Mouse (Mus musculus): ENCODE data around the gene Zeb2.

Zeb2 gene

DNA sequence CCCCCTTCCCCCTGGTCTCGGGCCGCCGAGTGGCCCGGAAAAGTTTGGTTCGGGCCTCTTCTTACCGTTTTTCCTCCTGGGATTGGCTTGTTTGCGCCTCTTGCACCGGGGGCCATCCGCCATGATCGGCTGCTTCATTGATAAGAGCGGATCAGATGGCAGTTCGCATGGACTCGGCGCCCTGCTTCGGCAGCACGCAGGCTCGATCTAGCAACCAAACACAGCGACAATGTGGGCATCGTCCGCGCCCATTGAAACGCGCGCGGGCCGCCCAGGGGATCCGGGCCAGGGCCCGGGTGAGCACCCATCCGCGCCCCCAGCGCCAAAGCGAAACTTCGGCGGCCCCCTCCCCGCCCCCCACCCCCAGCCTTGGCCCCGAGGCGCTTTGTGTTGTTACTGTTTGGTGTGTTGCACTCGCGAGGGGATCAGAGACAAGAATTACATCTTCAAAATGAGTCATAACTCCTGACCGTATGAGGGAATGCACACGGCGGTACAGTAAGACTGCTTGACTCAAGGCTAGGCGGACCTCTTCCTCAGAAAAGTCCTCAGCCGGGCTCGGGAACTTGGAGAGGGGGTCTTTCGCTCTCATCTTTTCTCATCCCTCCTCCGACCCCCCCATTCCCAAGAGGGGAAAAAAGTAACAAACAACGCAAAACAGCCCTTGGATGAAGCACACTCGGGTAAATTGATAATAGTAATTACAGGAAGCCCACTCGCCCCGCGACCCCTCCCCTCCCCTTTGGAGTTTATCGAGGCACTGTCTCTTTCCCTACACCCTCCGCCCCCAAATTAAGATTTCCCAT is 7.0 kb downstream of the Zeb2 start:
- TF ChIP-seq NANOG (IDR thresholded peaks at IDR 0.05; ENCODE audit: borderline replicate concordance, low read length), result no peak
- no peak for TF ChIP-seq POU5F1 (IDR thresholded peaks at IDR 0.05; ENCODE audit: borderline replicate concordance, low read length)
- no peak for TF ChIP-seq CTCF (conservative IDR thresholded peaks at IDR 0.05; ENCODE audit: low read length)
- Histone ChIP-seq H3K4me1 (replicated peaks; ENCODE audit: low read depth, low read length) (peaks cover 34% of the 10 kb centered on the region), H3K4me3 (replicated peaks; ENCODE audit: low read length) (peak overlapping the region; percentile 82), H3K27me3 (ENCODE audit: insufficient read depth, low read length) (peaks cover 89% of the 10 kb centered on the region), H3K9me3 (ENCODE audit: low read length) (no peaks in the 10 kb centered on the region), H3K36me3 (ENCODE audit: insufficient read depth, low read length) (no peaks in the 10 kb centered on the region)

DNA sequence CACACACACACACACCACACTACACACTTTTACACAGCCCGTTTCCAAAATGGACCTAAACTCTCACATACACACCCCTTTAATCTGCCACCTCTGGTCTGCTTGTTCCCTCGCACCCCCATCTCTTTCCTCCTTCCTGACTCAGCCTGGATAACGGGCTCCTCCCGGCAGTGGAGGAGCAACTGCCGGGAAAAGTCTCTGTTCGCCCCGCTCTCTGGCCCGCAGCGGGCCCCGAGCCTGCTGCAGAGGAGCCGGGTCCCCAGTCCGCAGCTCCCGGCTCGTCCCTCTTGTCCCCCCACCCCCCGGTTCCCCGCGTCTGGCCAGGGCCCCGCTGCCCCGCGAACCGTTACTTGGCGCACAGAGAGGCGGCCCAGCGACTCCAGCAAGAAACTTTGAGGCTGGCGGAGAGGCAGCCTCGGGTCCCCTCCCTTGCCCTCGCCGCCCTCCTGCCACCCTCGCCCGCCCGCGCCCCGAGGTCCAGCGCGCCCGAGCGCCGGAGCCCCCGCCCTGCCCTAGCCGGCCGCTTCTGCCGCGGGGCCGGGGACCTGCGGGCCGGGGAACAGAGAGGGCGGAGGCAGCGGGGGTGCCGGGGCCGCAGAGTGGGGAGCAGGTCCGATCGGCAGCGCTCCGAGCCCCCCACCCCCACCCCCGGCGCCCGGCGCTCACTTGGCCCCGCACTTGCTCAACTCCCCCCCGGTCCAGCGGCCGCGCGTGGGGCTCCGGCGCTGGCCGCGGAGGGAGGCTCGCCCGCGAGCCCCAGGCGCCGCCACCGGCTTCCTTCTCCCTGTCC is 7.8 kb downstream of the Zeb2 start:
- H3K27me3 ChIP-seq (ENCODE audit: insufficient read depth, low read length), result peaks cover 84% of the 10 kb centered on the region
- peaks cover 33% of the 10 kb centered on the region for H3K4me1 ChIP-seq (replicated peaks; ENCODE audit: low read depth, low read length)
- no peak for TF ChIP-seq NANOG (IDR thresholded peaks at IDR 0.05; ENCODE audit: borderline replicate concordance, low read length)
- TF ChIP-seq POU5F1 (IDR thresholded peaks at IDR 0.05; ENCODE audit: borderline replicate concordance, low read length), result no peak
- no peak for TF ChIP-seq CTCF (conservative IDR thresholded peaks at IDR 0.05; ENCODE audit: low read length)
- H3K9me3 ChIP-seq (ENCODE audit: low read length), result no peaks in the 10 kb centered on the region
- H3K36me3 ChIP-seq (ENCODE audit: insufficient read depth, low read length), result no peaks in the 10 kb centered on the region
- H3K4me3 ChIP-seq (replicated peaks; ENCODE audit: low read length), result peak overlapping the region; percentile 82

DNA sequence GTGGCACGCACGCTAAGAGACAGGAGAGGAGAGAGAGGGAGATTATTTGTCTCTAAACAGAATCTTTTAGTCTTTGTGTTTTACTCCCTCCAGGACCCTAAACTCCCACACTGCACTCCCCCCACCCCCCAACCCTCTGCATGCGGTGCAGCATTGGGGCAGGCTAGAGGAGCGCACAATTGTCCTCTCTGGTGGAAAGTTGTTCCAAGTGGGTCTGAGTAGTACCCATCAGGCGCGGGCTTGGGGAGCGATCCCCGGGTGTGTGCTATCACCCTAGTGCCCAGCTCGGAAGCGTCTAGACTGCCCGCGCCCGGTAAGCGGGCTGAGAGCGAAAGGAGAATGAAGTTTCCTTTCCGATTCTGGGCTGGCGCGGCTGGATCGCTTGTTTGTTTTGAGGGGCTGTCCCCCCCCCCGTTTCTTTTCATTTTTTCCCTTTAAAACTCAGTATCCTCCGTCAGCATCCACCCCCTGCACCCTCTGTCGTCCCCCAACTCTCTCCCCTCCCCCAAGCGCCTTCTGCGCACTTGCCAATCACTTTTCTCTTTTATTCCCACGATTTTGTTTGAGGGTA is 8.6 kb downstream of the Zeb2 start:
- TF ChIP-seq CTCF (conservative IDR thresholded peaks at IDR 0.05; ENCODE audit: low read length) (no peak), POU5F1 (IDR thresholded peaks at IDR 0.05; ENCODE audit: borderline replicate concordance, low read length) (no peak), NANOG (IDR thresholded peaks at IDR 0.05; ENCODE audit: borderline replicate concordance, low read length) (no peak)
- Histone ChIP-seq H3K9me3 (ENCODE audit: low read length) (no peaks in the 10 kb centered on the region), H3K36me3 (ENCODE audit: insufficient read depth, low read length) (no peaks in the 10 kb centered on the region)

DNA sequence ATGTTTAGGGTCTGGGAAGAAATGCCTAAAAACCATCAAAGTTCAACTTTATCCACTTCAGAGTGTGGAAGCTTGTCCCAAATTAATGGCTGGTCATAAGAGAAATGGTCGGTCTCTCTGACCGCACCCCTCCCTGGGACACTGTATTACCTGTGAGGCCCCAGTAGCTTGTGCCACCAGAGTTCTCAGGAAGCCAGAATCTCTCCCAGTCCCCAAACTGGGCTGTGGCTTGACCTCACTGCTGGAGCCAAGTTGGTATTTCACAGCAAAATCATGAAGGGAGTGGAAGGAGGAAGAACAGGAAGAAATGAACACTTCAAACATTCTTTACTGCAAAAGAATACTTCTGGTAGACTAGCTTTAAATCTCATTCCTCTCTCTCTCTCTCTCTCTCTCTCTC is 9.6 kb downstream of the Zeb2 start:
- H3K27me3 ChIP-seq (ENCODE audit: insufficient read depth, low read length), result peaks cover 72% of the 10 kb centered on the region
- no peak overlapping the region for H3K4me3 ChIP-seq (replicated peaks; ENCODE audit: low read length)
- H3K9me3 ChIP-seq (ENCODE audit: low read length), result no peaks in the 10 kb centered on the region
- H3K36me3 ChIP-seq (ENCODE audit: insufficient read depth, low read length), result no peaks in the 10 kb centered on the region
- TF ChIP-seq CTCF (conservative IDR thresholded peaks at IDR 0.05; ENCODE audit: low read length) (no peak), NANOG (IDR thresholded peaks at IDR 0.05; ENCODE audit: borderline replicate concordance, low read length) (no peak), POU5F1 (IDR thresholded peaks at IDR 0.05; ENCODE audit: borderline replicate concordance, low read length) (no peak)
- H3K4me1 ChIP-seq (replicated peaks; ENCODE audit: low read depth, low read length), result peaks cover 39% of the 10 kb centered on the region

More for the DNA sequence above, 8.6 kb downstream of the Zeb2 start:
- Histone ChIP-seq H3K4me3 (replicated peaks; ENCODE audit: low read length) (peak overlapping the region; percentile 82), H3K27me3 (ENCODE audit: insufficient read depth, low read length) (peaks cover 80% of the 10 kb centered on the region), H3K4me1 (replicated peaks; ENCODE audit: low read depth, low read length) (peaks cover 36% of the 10 kb centered on the region)

DNA sequence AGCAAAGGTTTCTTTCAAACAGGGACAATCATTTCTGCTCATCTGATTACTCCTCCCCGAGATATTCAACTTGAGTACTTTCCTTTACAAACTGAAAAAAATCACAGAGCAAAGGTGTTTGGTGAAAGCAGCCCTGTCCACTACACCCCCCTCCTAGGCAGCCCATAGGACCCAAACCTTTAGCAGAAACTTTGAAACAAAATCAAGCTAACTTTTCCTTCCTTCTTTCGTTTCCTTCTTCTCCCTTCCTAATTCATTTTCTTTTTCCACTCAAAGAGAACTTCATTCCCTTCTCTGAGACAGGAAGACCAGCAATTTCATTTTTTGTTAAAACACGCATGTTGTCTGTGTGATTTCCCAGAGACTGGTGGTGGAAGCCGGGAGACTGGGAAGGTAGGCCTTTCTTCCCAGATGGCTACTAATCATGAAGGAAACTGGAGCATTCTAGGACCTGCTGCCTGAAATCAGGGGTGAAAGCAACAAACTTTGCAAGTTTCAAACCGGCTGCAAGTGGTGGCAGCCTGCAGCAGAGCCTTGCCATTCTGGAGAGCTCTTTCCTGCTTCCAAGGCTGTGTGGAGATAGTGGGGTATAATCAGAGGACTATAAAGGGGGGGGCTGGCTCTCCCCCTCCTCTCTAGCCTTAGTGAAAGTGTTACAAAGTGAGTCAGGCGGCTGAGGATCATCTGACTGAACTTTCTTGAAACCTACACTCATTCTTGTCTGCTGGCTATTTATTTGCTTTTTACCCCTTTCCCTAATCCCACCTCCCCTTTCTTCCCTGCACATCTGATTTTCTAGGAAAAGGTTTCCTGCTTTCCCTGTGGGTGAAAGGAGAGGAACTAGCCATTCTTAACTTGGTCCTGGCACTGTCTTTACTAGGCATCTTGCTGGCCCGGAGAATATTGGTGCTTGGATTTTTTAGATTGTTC is 11.0 kb downstream of the Zeb2 start:
- peaks cover 36% of the 10 kb centered on the region for H3K4me1 ChIP-seq (replicated peaks; ENCODE audit: low read depth, low read length)
- no peaks in the 10 kb centered on the region for H3K9me3 ChIP-seq (ENCODE audit: low read length)
- H3K27me3 ChIP-seq (ENCODE audit: insufficient read depth, low read length), result peaks cover 63% of the 10 kb centered on the region
- H3K4me3 ChIP-seq (replicated peaks; ENCODE audit: low read length), result no peak overlapping the region
- no peak for TF ChIP-seq POU5F1 (IDR thresholded peaks at IDR 0.05; ENCODE audit: borderline replicate concordance, low read length)
- no peak for TF ChIP-seq NANOG (IDR thresholded peaks at IDR 0.05; ENCODE audit: borderline replicate concordance, low read length)
- TF ChIP-seq CTCF (conservative IDR thresholded peaks at IDR 0.05; ENCODE audit: low read length), result no peak
- H3K36me3 ChIP-seq (ENCODE audit: insufficient read depth, low read length), result no peaks in the 10 kb centered on the region

DNA sequence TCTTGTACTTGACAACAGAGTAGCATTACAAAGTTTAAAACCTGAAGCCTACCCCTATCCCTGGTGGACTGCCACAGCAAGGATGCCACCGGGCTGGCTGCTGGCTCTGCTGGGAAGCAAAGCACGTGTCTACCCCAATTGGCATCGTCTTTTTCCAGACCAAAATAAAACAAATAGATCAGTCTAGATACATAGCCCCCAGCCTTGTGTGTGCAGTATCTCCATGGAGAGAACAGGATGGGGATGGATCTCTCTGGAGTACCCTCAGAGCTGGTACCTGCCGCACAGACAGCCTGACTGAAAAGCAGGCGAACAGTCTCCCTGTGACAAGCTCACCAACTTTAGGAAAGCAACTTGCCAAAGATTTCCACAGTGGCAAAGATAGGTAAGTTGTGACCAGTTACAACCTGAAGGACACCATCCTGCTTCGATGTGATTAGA is 11.9 kb downstream of the Zeb2 start:
- TF ChIP-seq POU5F1 (IDR thresholded peaks at IDR 0.05; ENCODE audit: borderline replicate concordance, low read length), result no peak
- no peak for TF ChIP-seq CTCF (conservative IDR thresholded peaks at IDR 0.05; ENCODE audit: low read length)
- no peaks in the 10 kb centered on the region for H3K36me3 ChIP-seq (ENCODE audit: insufficient read depth, low read length)
- no peaks in the 10 kb centered on the region for H3K9me3 ChIP-seq (ENCODE audit: low read length)
- no peak overlapping the region for H3K4me3 ChIP-seq (replicated peaks; ENCODE audit: low read length)
- H3K4me1 ChIP-seq (replicated peaks; ENCODE audit: low read depth, low read length), result peaks cover 28% of the 10 kb centered on the region
- H3K27me3 ChIP-seq (ENCODE audit: insufficient read depth, low read length), result peaks cover 61% of the 10 kb centered on the region

DNA sequence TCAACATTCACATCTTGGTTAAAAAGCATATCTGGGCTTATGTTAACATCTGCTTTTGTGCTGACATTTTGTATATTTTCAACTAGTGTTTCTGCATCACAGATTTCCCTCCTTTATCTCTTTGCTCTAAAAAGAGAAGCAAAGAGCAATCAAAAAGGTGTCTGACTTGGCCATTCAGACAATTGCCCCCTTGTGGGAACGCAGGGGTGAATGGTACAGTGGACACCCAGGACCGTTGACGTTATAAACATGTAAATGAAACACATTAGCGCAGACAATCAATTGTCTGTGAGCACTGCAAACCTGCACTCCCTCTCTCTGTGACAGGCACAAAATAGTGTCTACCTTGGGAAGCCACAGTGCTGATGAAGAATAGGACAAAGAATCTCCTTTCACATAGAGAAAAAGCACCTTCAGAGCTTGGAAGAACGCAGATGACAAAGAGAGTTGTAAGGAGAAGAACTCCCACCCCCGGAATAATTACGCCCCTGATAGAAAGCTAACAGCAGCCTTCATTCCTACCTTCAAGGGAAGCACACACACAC is 12.6 kb downstream of the Zeb2 start:
- TF ChIP-seq POU5F1 (IDR thresholded peaks at IDR 0.05; ENCODE audit: borderline replicate concordance, low read length), result no peak
- peak; percentile 78 for TF ChIP-seq NANOG (IDR thresholded peaks at IDR 0.05; ENCODE audit: borderline replicate concordance, low read length)
- TF ChIP-seq CTCF (conservative IDR thresholded peaks at IDR 0.05; ENCODE audit: low read length), result no peak
- Histone ChIP-seq H3K27me3 (ENCODE audit: insufficient read depth, low read length) (peaks cover 61% of the 10 kb centered on the region), H3K4me1 (replicated peaks; ENCODE audit: low read depth, low read length) (peaks cover 26% of the 10 kb centered on the region), H3K9me3 (ENCODE audit: low read length) (no peaks in the 10 kb centered on the region), H3K4me3 (replicated peaks; ENCODE audit: low read length) (no peak overlapping the region), H3K36me3 (ENCODE audit: insufficient read depth, low read length) (no peaks in the 10 kb centered on the region)

Data from E14TG2a.4 (cell line).